Mouse (Mus musculus) hindbrain, embryonic 16.5 days (tissue): Measurements from ENCODE around the gene Zfp385c. TPM values are rescaled to one million over a fixed set of nuclear protein-coding genes. Genes with fewer than 3 reads are reported as not detected.
"Not testable (repeated sequence)": the region's sequence is repeated elsewhere in the genome, so short reads cannot be mapped to it uniquely, and the experiment has no call there.

Experiments
- ATAC-seq: fragments of 200-750 bp; cut with Nextera tagmentation; 2 replicates; pipeline ENCODE4 v1.8.0; 2017; ENCODE audit warnings: moderate TSS enrichment, moderate library complexity
- H3K27ac ChIP-seq: fragments of 300-500 bp; sonication (generic); 2 replicates; pipeline ENCODE4 v1.5.1; 2014; ENCODE audit warnings: low read depth, mild to moderate bottlenecking, control low read depth, low read length, moderate library complexity
- H3K27me3 ChIP-seq: fragments of 300-500 bp; sonication (generic); replicated peaks from 2 replicates; pipeline ENCODE4 v1.6.1; 2014; ENCODE audit warnings: low read length; ENCODE audit not compliant: control insufficient read depth, insufficient read depth
- H3K36me3 ChIP-seq: fragments of 300-500 bp; sonication (generic); 2 replicates; pipeline ENCODE4 v1.6.1; 2014; ENCODE audit warnings: mild to moderate bottlenecking, low read length, moderate library complexity, mixed read lengths; ENCODE audit not compliant: control insufficient read depth, insufficient read depth
- H3K4me1 ChIP-seq: fragments of 300-500 bp; sonication (generic); 2 replicates; pipeline ENCODE4 v1.6.1; 2014; ENCODE audit warnings: low read depth, low read length; ENCODE audit not compliant: control insufficient read depth, insufficient read depth
- H3K4me2 ChIP-seq: fragments of 300-500 bp; sonication (generic); 2 replicates; pipeline ENCODE4 v1.6.1; 2014; ENCODE audit warnings: mild to moderate bottlenecking, low read length, control low read depth, moderate library complexity
- H3K4me3 ChIP-seq: fragments of 300-500 bp; sonication (generic); 2 replicates; pipeline ENCODE4 v1.5.1; 2014; ENCODE audit warnings: mild to moderate bottlenecking, low read length, control low read depth, moderate library complexity
- H3K9ac ChIP-seq: fragments of 300-500 bp; sonication (generic); 2 replicates; pipeline ENCODE4 v1.6.1; 2014; ENCODE audit warnings: low read depth, mild to moderate bottlenecking, control low read depth, low read length, moderate library complexity
- H3K9me3 ChIP-seq: fragments of 300-500 bp; sonication (generic); 2 replicates; pipeline ENCODE4 v1.6.1; 2014; ENCODE audit warnings: mild to moderate bottlenecking, low read length, moderate library complexity; ENCODE audit not compliant: control insufficient read depth
- WGBS: fragments of 180-500 bp; shearing (Covaris S2); extraction: QIAGEN DNeasy Blood & Tissue Kit; methylation state at CpG from one replicate; pipeline ENCODE4 v1.1.7; 2014; 5-methylcytosine and 5-hydroxymethylcytosine counted together
- polyA plus RNA-seq: library from polyadenylated mRNA; unstranded; fragments of >200 nt; fragmentation: Nextera tagmentation; extraction: Ambion mirVana; gene quantifications from 2 replicates; pipeline ENCODE4 v1.2.1, GENCODE M21; 2015

Gene Zfp385c
- polyA plus RNA-seq, 1 experiment from 2014 or later = 2.3 TPM

- peak within 1 kb of the TSS; percentile 82 for H3K4me2 ChIP-seq
- no peaks in the 10 kb centered on the region for H3K36me3 ChIP-seq
- no peaks in the 10 kb centered on the region for H3K9me3 ChIP-seq
- peak; percentile 70 for ATAC-seq
- peak within 1 kb of the TSS; percentile 78 for H3K4me3 ChIP-seq
- no peaks in the 10 kb centered on the region for H3K27me3 ChIP-seq
- H3K4me1 ChIP-seq = peaks cover 19% of the 10 kb centered on the region
- WGBS = under 1% methylated on average over 36 of the region's 36 CpGs
- H3K27ac ChIP-seq = peak within 1 kb of the TSS; percentile 90
- H3K9ac ChIP-seq = peak within 1 kb of the TSS; percentile 90
These were observed 73.3 kb downstream of the Zfp385c start, which contains the start of gene Nkiras2 for GRCm38 (mm10) chr11:100618761-100619484. Gene Nkiras2 (plus strand): TSS chr11:100619244.

- Histone ChIP-seq H3K27ac (no peak overlapping the region), H3K9me3 (no peaks in the 10 kb centered on the region), H3K4me3 (no peak overlapping the region; the same call in 1 of the 2 replicates), H3K27me3 (no peaks in the 10 kb centered on the region), H3K4me2 (peak overlapping the region; percentile 80), H3K36me3 (no peaks in the 10 kb centered on the region), H3K4me1 (peaks cover 14% of the 10 kb centered on the region), H3K9ac (no peak overlapping the region)
- no peak for ATAC-seq
- 89% methylated on average over 4 of the region's 4 CpGs for WGBS
These were observed 74.8 kb downstream of the Zfp385c start for GRCm38 (mm10) chr11:100617480-100617879.

GRCm38 (mm10) chr11:100616836-100617235, 75.4 kb downstream of the Zfp385c start:
- not testable (repeated sequence) for H3K27ac ChIP-seq, H3K9me3 ChIP-seq, H3K9ac ChIP-seq, ATAC-seq, H3K36me3 ChIP-seq, H3K27me3 ChIP-seq, H3K4me2 ChIP-seq, H3K4me3 ChIP-seq
- peaks cover 17% of the 10 kb centered on the region for H3K4me1 ChIP-seq
- WGBS = 94% methylated on average over 7 of the region's 7 CpGs

- WGBS = 90% methylated on average over 5 of the region's 5 CpGs
These were observed 75.9 kb downstream of the Zfp385c start for GRCm38 (mm10) chr11:100616332-100616731.

GRCm38 (mm10) chr11:100613241-100613640, 79.0 kb downstream of the Zfp385c start:
- no peaks in the 10 kb centered on the region for H3K9me3 ChIP-seq
- H3K4me3 ChIP-seq = no peak overlapping the region
- no peak overlapping the region for H3K9ac ChIP-seq
- no peaks in the 10 kb centered on the region for H3K27me3 ChIP-seq
- ATAC-seq = no peak
- no peak overlapping the region for H3K4me2 ChIP-seq
- no peaks in the 10 kb centered on the region; the same call in 1 of the 2 replicates for H3K36me3 ChIP-seq
- H3K4me1 ChIP-seq = peaks cover 14% of the 10 kb centered on the region
- 84% methylated on average over 3 of the region's 3 CpGs for WGBS
- H3K27ac ChIP-seq = no peak overlapping the region

More at GRCm38 (mm10) chr11:100616332-100616731, 75.9 kb downstream of the Zfp385c start:
- Histone ChIP-seq H3K4me3 (no peak overlapping the region), H3K9ac (no peak overlapping the region), H3K9me3 (no peaks in the 10 kb centered on the region), H3K4me2 (no peak overlapping the region), H3K36me3 (no peaks in the 10 kb centered on the region), H3K27me3 (no peaks in the 10 kb centered on the region), H3K4me1 (peaks cover 17% of the 10 kb centered on the region), H3K27ac (no peak overlapping the region)
- ATAC-seq = no peak

GRCm38 (mm10) chr11:100611627-100612026, 80.6 kb downstream of the Zfp385c start:
- H3K4me3 ChIP-seq = no peak overlapping the region
- no peak overlapping the region for H3K4me2 ChIP-seq
- no peak for ATAC-seq
- no peaks in the 10 kb centered on the region for H3K9me3 ChIP-seq
- 91% methylated on average over 6 of the region's 6 CpGs for WGBS
- peaks cover 5% of the 10 kb centered on the region for H3K4me1 ChIP-seq
- H3K27ac ChIP-seq = no peak overlapping the region
- no peak overlapping the region for H3K9ac ChIP-seq
- no peaks in the 10 kb centered on the region; the same call in 1 of the 2 replicates for H3K36me3 ChIP-seq
- no peaks in the 10 kb centered on the region for H3K27me3 ChIP-seq

- H3K27ac ChIP-seq = peak overlapping the region; percentile 51; the same call in 1 of the 2 replicates
- WGBS = 63% methylated on average over 9 of the region's 9 CpGs
- no peaks in the 10 kb centered on the region; the same call in 1 of the 2 replicates for H3K36me3 ChIP-seq
- no peak overlapping the region for H3K9ac ChIP-seq
- no peak for ATAC-seq
- no peaks in the 10 kb centered on the region for H3K27me3 ChIP-seq
- peaks cover 7% of the 10 kb centered on the region for H3K4me1 ChIP-seq
- H3K4me2 ChIP-seq = no peak overlapping the region
- no peak overlapping the region for H3K4me3 ChIP-seq
- no peaks in the 10 kb centered on the region for H3K9me3 ChIP-seq
These were observed 82.1 kb downstream of the Zfp385c start for GRCm38 (mm10) chr11:100609997-100610680.

- H3K9ac ChIP-seq = no peak overlapping the region
- H3K27me3 ChIP-seq = no peaks in the 10 kb centered on the region
- no peaks in the 10 kb centered on the region; the same call in 1 of the 2 replicates for H3K36me3 ChIP-seq
- H3K4me2 ChIP-seq = no peak overlapping the region
- H3K4me3 ChIP-seq = no peak overlapping the region
- H3K27ac ChIP-seq = peak overlapping the region; percentile 51; the same call in 1 of the 2 replicates
- ATAC-seq = peak; percentile 45; the same call in 1 of the 2 replicates
- 76% methylated on average over 5 of the region's 5 CpGs for WGBS
- H3K9me3 ChIP-seq = no peaks in the 10 kb centered on the region
- peaks cover 9% of the 10 kb centered on the region for H3K4me1 ChIP-seq
These were observed 82.8 kb downstream of the Zfp385c start for GRCm38 (mm10) chr11:100609355-100609996.

- Histone ChIP-seq H3K4me3 (no peak overlapping the region), H3K27ac (no peak overlapping the region), H3K9me3 (no peaks in the 10 kb centered on the region), H3K9ac (no peak overlapping the region), H3K4me1 (peaks cover 14% of the 10 kb centered on the region), H3K27me3 (no peaks in the 10 kb centered on the region), H3K36me3 (no peaks in the 10 kb centered on the region; the same call in 1 of the 2 replicates), H3K4me2 (no peak overlapping the region)
- no peak for ATAC-seq
- 65% methylated on average over 4 of the region's 4 CpGs for WGBS
These were observed 83.5 kb downstream of the Zfp385c start for GRCm38 (mm10) chr11:100608796-100609195.
